ENCODE assay signal across 8 mouse cellular contexts in the genomic region with DNA sequence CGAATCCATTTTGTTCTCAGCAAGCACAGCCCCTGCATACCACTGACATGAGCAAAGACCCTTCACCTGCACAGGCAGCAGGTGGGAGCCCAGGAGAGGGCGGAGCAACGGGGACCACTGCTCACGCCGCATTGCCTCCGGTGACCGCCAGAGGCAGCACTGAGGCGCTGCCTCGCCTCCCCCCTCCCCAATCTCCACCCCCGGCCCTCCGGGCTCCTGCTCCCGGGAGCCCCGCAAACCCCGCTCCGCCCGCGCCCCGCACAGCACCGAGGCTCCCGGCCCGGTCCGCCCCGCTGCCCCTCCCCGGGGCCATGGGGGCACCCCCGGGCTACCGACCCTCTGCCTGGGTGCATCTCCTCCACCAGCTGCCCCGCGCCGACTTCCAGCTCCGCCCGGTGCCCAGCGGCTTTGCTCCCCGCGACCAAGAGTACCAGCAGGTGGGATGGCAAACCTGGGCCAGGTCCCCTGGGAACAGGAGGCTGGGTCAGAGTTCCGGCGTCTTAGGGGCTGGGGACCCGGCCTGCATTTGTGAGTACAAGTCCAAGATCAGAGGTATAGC. TPM values are rescaled to one million over a fixed set of nuclear protein-coding genes. Genes with fewer than 3 reads are reported as not detected.
DNase-seq lines count a peak whose midpoint lies in the region; ATAC-seq lines count a peak whose summit lies in the region.

Ttyh1 (plus strand) TSS at position 65 of the 559 bp plus-strand sequence.

- no peak for ATAC-seq in heart, embryonic 12.5 days (ENCODE audit: insufficient number of reproducible peaks, low FRiP score)
- ATAC-seq in forebrain, embryonic 12.5 days (ENCODE audit: low FRiP score) = no peak
- 0 out of 2 replicates have a peak, but pooled peaks have one; percentile 40 for ATAC-seq in stomach, embryonic 14.5 days (ENCODE audit: insufficient number of reproducible peaks, insufficient read depth, low FRiP score, low read depth)

- H3K36me3 ChIP-seq in heart, embryonic 12.5 days = no peaks in the 10 kb centered on the region
- no peaks in the 10 kb centered on the region for H3K36me3 ChIP-seq in forebrain, embryonic 12.5 days (replicated peaks)
- H3K36me3 ChIP-seq in megakaryocyte, embryonic 14.5 days (replicated peaks; ENCODE audit: low read length) = no peaks in the 10 kb centered on the region
- H3K36me3 ChIP-seq in stomach, embryonic 14.5 days (ENCODE audit: control insufficient read depth, insufficient read depth, low read length) = no peaks in the 10 kb centered on the region

- H3K9ac ChIP-seq in heart, embryonic 12.5 days = peak within 1 kb of the TSS; percentile 55
- peak within 1 kb of the TSS; percentile 91 for H3K9ac ChIP-seq in forebrain, embryonic 12.5 days
- H3K9ac ChIP-seq in stomach, embryonic 14.5 days (replicated peaks; ENCODE audit: low read depth, low read length) = 0 out of 2 replicates have a peak within 1 kb of the TSS, but pooled peaks have one; percentile 33

- peaks cover 7% of the 10 kb centered on the region for H3K4me1 ChIP-seq in heart, embryonic 12.5 days (replicated peaks)
- peaks cover 51% of the 10 kb centered on the region for H3K4me1 ChIP-seq in forebrain, embryonic 12.5 days
- H3K4me1 ChIP-seq in megakaryocyte, embryonic 14.5 days = peaks cover 14% of the 10 kb centered on the region
- peaks cover 7% of the 10 kb centered on the region; the same call in 1 of the 2 replicates for H3K4me1 ChIP-seq in stomach, embryonic 14.5 days (ENCODE audit: control insufficient read depth, insufficient read depth, low read length)

- WGBS in heart, embryonic 12.5 days = 3% methylated on average over 27 of the region's 37 CpGs
- WGBS in forebrain, embryonic 12.5 days = 1% methylated on average over 37 of the region's 37 CpGs
- WGBS in large intestine, adult 2 months = 2% methylated on average over 36 of the region's 37 CpGs
- under 1% methylated on average over 30 of the region's 37 CpGs for WGBS in stomach, embryonic 14.5 days

- DNase-seq in heart, postnatal 14 days = no peak
- peak; percentile 78 for DNase-seq in brain, adult 2 months (ENCODE audit: low read depth, low spot score)
- DNase-seq in large intestine, adult 2 months (ENCODE audit: low read depth, low spot score) = no peak
- no peak for DNase-seq in urinary bladder, postnatal 10 days (ENCODE audit: low spot score)

- peak within 1 kb of the TSS; percentile 72 for H3K4me2 ChIP-seq in heart, embryonic 12.5 days
- peak within 1 kb of the TSS; percentile 65 for H3K4me2 ChIP-seq in forebrain, embryonic 12.5 days
- H3K4me2 ChIP-seq in stomach, embryonic 14.5 days (replicated peaks; ENCODE audit: low read depth, low read length) = peak within 1 kb of the TSS; percentile 68

- H3K27ac ChIP-seq in heart, embryonic 12.5 days (ENCODE audit: poor library complexity, severe bottlenecking) = no peak within 1 kb of the TSS
- H3K27ac ChIP-seq in forebrain, embryonic 12.5 days = peak within 1 kb of the TSS; percentile 94
- no peak within 1 kb of the TSS for H3K27ac ChIP-seq in stomach, embryonic 14.5 days (ENCODE audit: low read length)

- peak within 1 kb of the TSS; percentile 43 for H3K4me3 ChIP-seq in heart, embryonic 12.5 days
- H3K4me3 ChIP-seq in forebrain, embryonic 12.5 days (replicated peaks) = peak within 1 kb of the TSS; percentile 69
- peak within 1 kb of the TSS; percentile 70 for H3K4me3 ChIP-seq in megakaryocyte, embryonic 14.5 days (replicated peaks)
- H3K4me3 ChIP-seq in stomach, embryonic 14.5 days (ENCODE audit: low read depth, low read length) = peak within 1 kb of the TSS; percentile 39

- peaks cover 63% of the 10 kb centered on the region for H3K27me3 ChIP-seq in heart, embryonic 12.5 days (replicated peaks)
- H3K27me3 ChIP-seq in forebrain, embryonic 12.5 days = no peaks in the 10 kb centered on the region
- H3K27me3 ChIP-seq in megakaryocyte, embryonic 14.5 days (replicated peaks) = peaks cover 79% of the 10 kb centered on the region
- 0 out of 2 replicates have a peak, but pooled peaks cover 11% of the 10 kb centered on the region for H3K27me3 ChIP-seq in stomach, embryonic 14.5 days (ENCODE audit: control insufficient read depth, insufficient read depth, low read length)

- no peaks in the 10 kb centered on the region for H3K9me3 ChIP-seq in heart, embryonic 12.5 days (replicated peaks)
- H3K9me3 ChIP-seq in forebrain, embryonic 12.5 days = no peaks in the 10 kb centered on the region
- H3K9me3 ChIP-seq in megakaryocyte, embryonic 14.5 days = peaks cover 3% of the 10 kb centered on the region; the same call in 1 of the 2 replicates
- H3K9me3 ChIP-seq in stomach, embryonic 14.5 days (ENCODE audit: control insufficient read depth, low read depth, low read length) = no peaks in the 10 kb centered on the region

- intact Hi-C loops in heart, postnatal 14 days (cut with DNase I) = no loop called here

RNA-seq across cellular contexts. Expression of gene Ttyh1, which starts in this region (rescaled TPM):
- 0.65 and 0.97 TPM in 2 replicates for polyA plus RNA-seq in heart, embryonic 12.5 days (2016; fragmentation: Nextera tagmentation; extraction: Ambion mirVana)
- 1 to 10 TPM; 1.9 to 2.0 TPM for total RNA-seq in heart, postnatal 14 days (2021)
- 131 and 143 TPM in 2 replicates for polyA plus RNA-seq in forebrain, embryonic 12.5 days (2016; fragmentation: Nextera tagmentation; extraction: Ambion mirVana)
- polyA plus RNA-seq in large intestine, adult 2 months (2012; rRNA removed) = 17.8 and 26.8 TPM in 2 replicates
- not detected in 2 replicates for polyA plus RNA-seq in megakaryocyte, embryonic 14.5 days (2012; ENCODE audit: insufficient read depth, low replicate concordance)
- 8.2 TPM in 2 replicates for polyA plus RNA-seq in stomach, embryonic 14.5 days (2014; fragmentation: Nextera tagmentation; extraction: Ambion mirVana)

Comparison
In these comparisons a context has a peak if more than half of its experiments do, and no peak if none do; other contexts are left out.
1. H3K9ac ChIP-seq: peak in every context shown above with its lines; median percentile 91 in forebrain, embryonic 12.5 days; 55 in heart, embryonic 12.5 days; 33 in stomach, embryonic 14.5 days.